Mouse (Mus musculus) megakaryocyte, adult 5-6 weeks (primary cell): ENCODE results near the gene Zgpat. TPM values are rescaled to one million over a fixed set of nuclear protein-coding genes. Genes with fewer than 3 reads are reported as not detected.

Source experiments
- total RNA-seq, 2 experiments: library from RNA; stranded (forward) in 1 of 2; stranded (reverse) in 1 of 2; fragments of 153-499, 151-499 nt in 1 of 2; fragments of 221-1000, 200-1000 nt in 1 of 2; gene quantifications; 2 replicates each; pipeline versions ENCODE4 v1.2.3 to v1.2.4; 2015 to 2017

Gene Zgpat
- total RNA-seq, 2 experiments from 2014 or later = 7.9 to 28.0 TPM

Other genes with a start within 250 kb of the Zgpat start
- not detected in 2 replicates for gene Kcnq2, start 229.6 kb upstream of the Zgpat start, total RNA-seq (2015)
- not detected in 2 replicates for gene Kcnq2, start 229.6 kb upstream of the Zgpat start, total RNA-seq (2017)
- not detected in 2 replicates for gene Eef1a2, start 207.9 kb upstream of the Zgpat start, total RNA-seq (2015)
- not detected in 2 replicates for gene Eef1a2, start 207.9 kb upstream of the Zgpat start, total RNA-seq (2017)
- gene Ppdpf, start 177.7 kb upstream of the Zgpat start, total RNA-seq (2015) = 87.9 and 88.9 TPM in 2 replicates
- 55.7 and 56.1 TPM in 2 replicates for gene Ppdpf, start 177.7 kb upstream of the Zgpat start, total RNA-seq (2017)
- not detected in 2 replicates for gene Ptk6, start 162.1 kb upstream of the Zgpat start, total RNA-seq (2015)
- gene Ptk6, start 162.1 kb upstream of the Zgpat start, total RNA-seq (2017) = not detected in 2 replicates
- not detected in 2 replicates for gene Srms, start 151.7 kb upstream of the Zgpat start, total RNA-seq (2015)
- not detected in 2 replicates for gene Srms, start 151.7 kb upstream of the Zgpat start, total RNA-seq (2017)
- not detected in 2 replicates for gene Fndc11, start 144.9 kb upstream of the Zgpat start, total RNA-seq (2015)
- not detected in 2 replicates for gene Fndc11, start 144.9 kb upstream of the Zgpat start, total RNA-seq (2017)
- 13.5 and 14.2 TPM in 2 replicates for gene Helz2, start 122.9 kb upstream of the Zgpat start, total RNA-seq (2015)
- gene Helz2, start 122.9 kb upstream of the Zgpat start, total RNA-seq (2017) = 11.0 and 14.6 TPM in 2 replicates
- gene Gmeb2, start 76.9 kb upstream of the Zgpat start, total RNA-seq (2015) = 12.5 and 16.6 TPM in 2 replicates
- 13.4 and 23.9 TPM in 2 replicates for gene Gmeb2, start 76.9 kb upstream of the Zgpat start, total RNA-seq (2017)
- not detected in 2 replicates for gene Stmn3, start 50.4 kb upstream of the Zgpat start, total RNA-seq (2015)
- gene Stmn3, start 50.4 kb upstream of the Zgpat start, total RNA-seq (2017) = not detected in 2 replicates
- 26.8 and 34.1 TPM in 2 replicates for gene Rtel1, start 45.2 kb upstream of the Zgpat start, total RNA-seq (2015)
- 21.6 and 25.8 TPM in 2 replicates for gene Rtel1, start 45.2 kb upstream of the Zgpat start, total RNA-seq (2017)
- gene Arfrp1, start 476 bp downstream of the Zgpat start, total RNA-seq (2015) = 22.8 and 29.9 TPM in 2 replicates
- gene Arfrp1, start 476 bp downstream of the Zgpat start, total RNA-seq (2017) = 37.2 and 43.3 TPM in 2 replicates
- 21.5 and 25.4 TPM in 2 replicates for gene Lime1, start 15.2 kb downstream of the Zgpat start, total RNA-seq (2015)
- gene Lime1, start 15.2 kb downstream of the Zgpat start, total RNA-seq (2017) = 20.4 and 28.9 TPM in 2 replicates
- gene Zbtb46, start 94.5 kb downstream of the Zgpat start, total RNA-seq (2015) = 1.4 and 2.5 TPM in 2 replicates
- gene Zbtb46, start 94.5 kb downstream of the Zgpat start, total RNA-seq (2017) = 2.3 and 3.9 TPM in 2 replicates
- gene Abhd16b, start 128.3 kb downstream of the Zgpat start, total RNA-seq (2015) = not detected in 2 replicates
- gene Abhd16b, start 128.3 kb downstream of the Zgpat start, total RNA-seq (2017) = not detected in 2 replicates
- 37.8 and 55.2 TPM in 2 replicates for gene Tpd52l2, start 132.2 kb downstream of the Zgpat start, total RNA-seq (2015)
- 61.6 and 102 TPM in 2 replicates for gene Tpd52l2, start 132.2 kb downstream of the Zgpat start, total RNA-seq (2017)
- gene Dnajc5, start 155.6 kb downstream of the Zgpat start, total RNA-seq (2015) = 32.2 and 35.1 TPM in 2 replicates
- 39.7 and 44.9 TPM in 2 replicates for gene Dnajc5, start 155.6 kb downstream of the Zgpat start, total RNA-seq (2017)
- 86.0 and 103 TPM in 2 replicates for gene Uckl1, start 220.0 kb downstream of the Zgpat start, total RNA-seq (2015)
- gene Uckl1, start 220.0 kb downstream of the Zgpat start, total RNA-seq (2017) = 65.2 and 79.3 TPM in 2 replicates
- gene Prpf6, start 226.9 kb downstream of the Zgpat start, total RNA-seq (2015) = 13.3 and 15.1 TPM in 2 replicates
- 68.0 and 68.1 TPM in 2 replicates for gene Prpf6, start 226.9 kb downstream of the Zgpat start, total RNA-seq (2017)
- gene Zfp512b, start 227.9 kb downstream of the Zgpat start, total RNA-seq (2015) = 3.6 and 4.7 TPM in 2 replicates
- 8.1 and 9.9 TPM in 2 replicates for gene Zfp512b, start 227.9 kb downstream of the Zgpat start, total RNA-seq (2017)
- 7.4 and 9.7 TPM in 2 replicates for gene Samd10, start 234.3 kb downstream of the Zgpat start, total RNA-seq (2015)
- gene Samd10, start 234.3 kb downstream of the Zgpat start, total RNA-seq (2017) = 2.3 and 2.8 TPM in 2 replicates